Mouse (Mus musculus) embryonic fibroblast, embryonic 13.5 days (primary cell): ENCODE results near the gene Tmc2.

Experiments
- CTCF ChIP-seq: IDR thresholded peaks from 2 replicates; pipeline ENCODE4 v1.5.1; 2011; ENCODE audit warnings: mild to moderate bottlenecking, control low read depth, low read length, moderate library complexity, borderline replicate concordance; ENCODE audit not compliant: insufficient read depth
- POLR2A ChIP-seq: IDR thresholded peaks from 2 replicates; pipeline ENCODE4 v1.6.1; 2011; ENCODE audit warnings: low read depth, mild to moderate bottlenecking, control low read depth, low read length, moderate library complexity

DNA sequence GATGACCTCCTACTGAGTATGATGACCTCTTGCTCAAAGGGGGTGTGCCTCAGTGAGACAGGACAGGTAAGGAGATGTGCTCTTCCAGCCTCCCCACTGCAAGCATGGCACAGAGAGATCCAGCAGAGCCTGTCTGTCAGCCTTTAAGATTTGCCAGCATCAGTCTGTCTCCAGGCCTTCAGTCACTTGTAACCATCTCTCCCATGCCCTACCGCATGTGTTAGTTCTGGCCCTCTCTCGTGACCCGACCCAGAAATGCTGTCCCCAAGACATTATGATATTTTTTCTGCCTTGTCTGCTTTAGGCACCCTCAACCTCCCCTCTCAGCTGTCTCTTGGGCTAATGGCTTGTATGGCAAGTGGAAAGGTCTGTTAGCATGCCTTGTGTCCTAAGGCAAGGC, 14.6 kb downstream of the Tmc2 start:
- TF ChIP-seq POLR2A (no peak), CTCF (no peak)
